Mouse (Mus musculus) ES-E14 (cell line): ENCODE measurements around the gene Tmem131. TPM values are rescaled to one million over a fixed set of nuclear protein-coding genes. Genes with fewer than 3 reads are reported as not detected.

Experiments
- DNase-seq: peaks from one replicate; pipeline ENCODE4 v3.0.0-alpha.2; 2013; ENCODE audit warnings: low read depth, low spot score
- H3K27ac ChIP-seq: 2 replicates; pipeline ENCODE4 v1.5.1; 2012; ENCODE audit warnings: low read depth, mild to moderate bottlenecking, low read length, moderate library complexity, mixed read lengths; ENCODE audit not compliant: poor library complexity, insufficient read depth, severe bottlenecking
- H3K36me3 ChIP-seq: 2 replicates; pipeline ENCODE4 v1.6.1; 2012; ENCODE audit warnings: mild to moderate bottlenecking, low read length, moderate library complexity, mixed read lengths; ENCODE audit not compliant: control insufficient read depth, poor library complexity, insufficient read depth, severe bottlenecking
- H3K4me1 ChIP-seq, 2 experiments: fragments of 150-350 bp in 1 of 2; sonication (generic) in 1 of 2; 2 replicates each; pipeline ENCODE4 v1.6.1; 2012; ENCODE audit warnings: low read length in 2 of 2, mild to moderate bottlenecking in 1 of 2, mixed read lengths in 1 of 2; ENCODE audit not compliant: control insufficient read depth in 2 of 2, insufficient read depth in 2 of 2, poor library complexity in 1 of 2
- H3K4me3 ChIP-seq, 2 experiments: fragments of 150-350 bp in 1 of 2; sonication (generic) in 1 of 2; 2 replicates each; pipeline ENCODE4 v1.5.1; 2012; ENCODE audit warnings: low read length in 2 of 2, low read depth in 1 of 2, mild to moderate bottlenecking in 1 of 2, mixed read lengths in 1 of 2; ENCODE audit not compliant: insufficient read depth in 1 of 2, poor library complexity in 1 of 2, severe bottlenecking in 1 of 2
- H3K9ac ChIP-seq: 2 replicates; pipeline ENCODE4 v1.6.1; 2012; ENCODE audit warnings: low read depth, mild to moderate bottlenecking, low read length, mixed read lengths; ENCODE audit not compliant: poor library complexity, insufficient read depth, severe bottlenecking
- H3K9me3 ChIP-seq: fragments of 150-350 bp; sonication (generic); 2 replicates; pipeline ENCODE4 v1.6.1; 2012; ENCODE audit warnings: low read depth, mild to moderate bottlenecking, low read length; ENCODE audit not compliant: control insufficient read depth, insufficient read depth
- CHD2 ChIP-seq: IDR thresholded peaks from 2 replicates; pipeline ENCODE4 v1.6.1; 2014; ENCODE audit warnings: mild to moderate bottlenecking, low read depth, low read length, inconsistent platforms
- HCFC1 ChIP-seq: IDR thresholded peaks from 2 replicates; pipeline ENCODE4 v1.6.1; 2012; ENCODE audit warnings: low read length, inconsistent platforms, borderline replicate concordance; ENCODE audit not compliant: insufficient read depth
- MAFK ChIP-seq: IDR thresholded peaks from 2 replicates; pipeline ENCODE4 v1.6.1; 2014; ENCODE audit warnings: mild to moderate bottlenecking, low read depth, low read length, inconsistent platforms; ENCODE audit not compliant: insufficient read depth
- ZC3H11A ChIP-seq: IDR thresholded peaks from 2 replicates; pipeline ENCODE4 v1.6.1; 2012; ENCODE audit warnings: low read depth, mild to moderate bottlenecking, inconsistent platforms, low read length, borderline replicate concordance
- ZNF384 ChIP-seq: IDR thresholded peaks from 2 replicates; pipeline ENCODE4 v1.6.1; 2012; ENCODE audit warnings: low read depth, low read length, inconsistent platforms
- in situ Hi-C, 2 experiments: fragments of 600-800 bp; cut with MboI; formaldehyde crosslinking; loops; one replicate each; pipeline ENCODE4 v1.15.1; 2025; ENCODE audit warnings: low sequenced_read_pairs in 2 of 2, inconsistent platforms in 1 of 2; ENCODE audit not compliant: unreplicated experiment in 2 of 2
- total RNA-seq: library from RNA; depleted of rRNA; stranded (reverse); fragments of 300-350 nt; gene quantifications from 2 replicates; pipeline ENCODE4 v1.2.3, GENCODE M21; 2012

Gene Tmem131
- total RNA-seq, 1 experiment = 73.1 TPM

GRCm38 (mm10) chr1:36870518-36870917, 72.9 kb downstream of the Tmem131 start:
- no peak for DNase-seq
- Histone ChIP-seq H3K4me1 (peaks cover 0 to 2% of the 10 kb centered on the region in 2 experiments; a peak in 1 of 4 replicates), H3K27ac (no peak overlapping the region), H3K9me3 (no peaks in the 10 kb centered on the region), H3K4me3 (no peak overlapping the region), H3K9ac (no peak overlapping the region), H3K36me3 (peaks cover 22% of the 10 kb centered on the region)
- in situ Hi-C loops = no loop called here
- TF ChIP-seq ZNF384 (no peak), MAFK (no peak), HCFC1 (no peak), CHD2 (no peak), ZC3H11A (no peak)

GRCm38 (mm10) chr1:36864757-36865156, 78.7 kb downstream of the Tmem131 start:
- Histone ChIP-seq H3K27ac (peak overlapping the region; percentile 12; the same call in 1 of the 2 replicates), H3K9me3 (no peaks in the 10 kb centered on the region), H3K36me3 (peaks cover 14% of the 10 kb centered on the region), H3K9ac (no peak overlapping the region), H3K4me3 (no peak overlapping the region), H3K4me1 (peaks cover 2 to 6% of the 10 kb centered on the region in 2 experiments; a peak in 2 of 4 replicates)
- no peak for DNase-seq
- no peak for TF ChIP-seq ZNF384
- TF ChIP-seq ZC3H11A = no peak
- TF ChIP-seq CHD2 = no peak
- TF ChIP-seq HCFC1 = no peak
- no peak for TF ChIP-seq MAFK
- in situ Hi-C loops = no loop called here

GRCm38 (mm10) chr1:36861775-36862174, 81.7 kb downstream of the Tmem131 start:
- peaks cover 12% of the 10 kb centered on the region; the same call in 1 of the 2 replicates for H3K36me3 ChIP-seq
- TF ChIP-seq CHD2 (no peak), MAFK (no peak), ZC3H11A (no peak), HCFC1 (no peak), ZNF384 (no peak)
- H3K4me3 ChIP-seq = no peak overlapping the region
- H3K9ac ChIP-seq = no peak overlapping the region
- in situ Hi-C loops = no loop called here
- H3K4me1 ChIP-seq = peaks cover 5 to 13% of the 10 kb centered on the region in 2 experiments
- H3K9me3 ChIP-seq = no peaks in the 10 kb centered on the region
- no peak for DNase-seq
- H3K27ac ChIP-seq = no peak overlapping the region

- TF ChIP-seq CHD2 (no peak), ZC3H11A (no peak), ZNF384 (no peak), MAFK (no peak), HCFC1 (no peak)
- peaks cover 12% of the 10 kb centered on the region; the same call in 1 of the 2 replicates for H3K36me3 ChIP-seq
- peaks cover 7 to 16% of the 10 kb centered on the region in 2 experiments for H3K4me1 ChIP-seq
- in situ Hi-C loops = no loop called here
- H3K27ac ChIP-seq = no peak overlapping the region
- no peak for DNase-seq
- no peaks in the 10 kb centered on the region for H3K9me3 ChIP-seq
- H3K4me3 ChIP-seq = no peak overlapping the region
- H3K9ac ChIP-seq = no peak overlapping the region
Observed at GRCm38 (mm10) chr1:36860876-36861275, 82.6 kb downstream of the Tmem131 start.

DNA sequence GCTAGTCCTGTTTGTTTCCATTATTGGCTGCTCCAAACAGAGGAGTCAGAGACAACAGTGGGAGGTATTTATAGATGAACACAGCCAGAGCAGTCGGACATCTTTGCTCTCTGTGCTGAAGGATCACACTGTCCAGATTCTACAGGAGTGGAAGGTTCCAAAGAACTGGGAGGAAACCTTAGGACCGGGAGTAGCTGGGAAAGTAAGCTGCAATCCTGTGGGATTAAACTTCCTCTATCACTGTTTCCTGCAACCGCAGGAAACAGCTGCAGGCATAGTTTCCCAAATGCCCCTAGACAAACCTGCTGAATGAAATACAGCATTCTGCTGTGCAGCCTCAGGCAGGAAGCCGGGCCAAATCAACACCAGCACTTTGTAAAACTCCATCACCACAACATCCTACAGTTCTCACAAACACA, 83.0 kb downstream of the Tmem131 start:
- no peak for DNase-seq
- H3K4me3 ChIP-seq = no peak overlapping the region
- H3K27ac ChIP-seq = no peak overlapping the region
- in situ Hi-C loops = no loop called here
- no peak for TF ChIP-seq MAFK
- H3K4me1 ChIP-seq = peaks cover 9 to 19% of the 10 kb centered on the region in 2 experiments
- H3K9me3 ChIP-seq = no peaks in the 10 kb centered on the region
- no peak overlapping the region for H3K9ac ChIP-seq
- H3K36me3 ChIP-seq = peaks cover 13% of the 10 kb centered on the region; the same call in 1 of the 2 replicates
